Mouse (Mus musculus) cortical plate, adult 2 months (tissue): ENCODE measurements around the gene Tsc22d3. TPM values are rescaled to one million over a fixed set of nuclear protein-coding genes. Genes with fewer than 3 reads are reported as not detected.

ENCODE experiments used
- H3K27ac ChIP-seq: fragments of 200-500 bp; 2 replicates; pipeline ENCODE4 v1.5.1; 2012; ENCODE audit warnings: low read length, control low read depth, inconsistent platforms; ENCODE audit not compliant: insufficient read depth
- H3K4me1 ChIP-seq: fragments of 200-500 bp; 2 replicates; pipeline ENCODE4 v1.6.1; 2011; ENCODE audit warnings: low read length; ENCODE audit not compliant: control insufficient read depth, insufficient read depth
- H3K4me3 ChIP-seq: fragments of 200-500 bp; 2 replicates; pipeline ENCODE4 v1.5.1; 2011; ENCODE audit warnings: mild to moderate bottlenecking, low read length, control low read depth; ENCODE audit not compliant: insufficient read depth
- CTCF ChIP-seq: fragments of 200-500 bp; IDR thresholded peaks from 2 replicates; pipeline ENCODE4 v1.5.1; 2011; ENCODE audit warnings: mild to moderate bottlenecking, control low read depth, low read length; ENCODE audit not compliant: insufficient read depth; ENCODE audit errors: extremely low read depth
- POLR2A ChIP-seq: fragments of 200-500 bp; IDR thresholded peaks from 2 replicates; pipeline ENCODE4 v1.6.1; 2011; ENCODE audit warnings: mild to moderate bottlenecking, low read length, control low read depth; ENCODE audit not compliant: insufficient read depth; ENCODE audit errors: extremely low read depth
- polyA plus RNA-seq: library from polyadenylated mRNA; depleted of rRNA; stranded (reverse); fragments of >200 nt; gene quantifications from 2 replicates; pipeline ENCODE4 v1.2.3, GENCODE M21; 2012

Gene Tsc22d3
- polyA plus RNA-seq, 1 experiment = 119 TPM

- TF ChIP-seq CTCF = no peak
- TF ChIP-seq POLR2A = no peak
- H3K27ac ChIP-seq = no peak overlapping the region
- H3K4me1 ChIP-seq = no peaks in the 10 kb centered on the region
- peak overlapping the region; percentile 20; the same call in 1 of the 2 replicates for H3K4me3 ChIP-seq
These were observed 2.1 kb downstream of the Tsc22d3 start for GRCm38 (mm10) chrX:140598194-140598849.

GRCm38 (mm10) chrX:140591176-140591575 is 9.3 kb downstream of the Tsc22d3 start:
- Histone ChIP-seq H3K4me1 (no peaks in the 10 kb centered on the region), H3K27ac (no peak overlapping the region), H3K4me3 (no peak overlapping the region)
- TF ChIP-seq CTCF = no peak
- no peak for TF ChIP-seq POLR2A

- no peak for TF ChIP-seq CTCF
- Histone ChIP-seq H3K4me3 (no peak overlapping the region), H3K4me1 (no peaks in the 10 kb centered on the region), H3K27ac (no peak overlapping the region)
These were observed 10.3 kb downstream of the Tsc22d3 start for GRCm38 (mm10) chrX:140590142-140590541.

GRCm38 (mm10) chrX:140589194-140589751 is 11.2 kb downstream of the Tsc22d3 start:
- Histone ChIP-seq H3K4me1 (no peaks in the 10 kb centered on the region), H3K4me3 (no peak overlapping the region), H3K27ac (no peak overlapping the region)
- TF ChIP-seq POLR2A (no peak), CTCF (no peak)

GRCm38 (mm10) chrX:140588534-140588933 is 11.9 kb downstream of the Tsc22d3 start:
- TF ChIP-seq CTCF (no peak), POLR2A (no peak)
- no peak overlapping the region for H3K27ac ChIP-seq
- no peak overlapping the region for H3K4me3 ChIP-seq
- no peaks in the 10 kb centered on the region for H3K4me1 ChIP-seq

- H3K4me3 ChIP-seq = no peak overlapping the region
These were observed 20.0 kb downstream of the Tsc22d3 start for GRCm38 (mm10) chrX:140580416-140580815.

GRCm38 (mm10) chrX:140575636-140576035 is 24.8 kb downstream of the Tsc22d3 start:
- no peak overlapping the region for H3K27ac ChIP-seq
- H3K4me3 ChIP-seq = no peak overlapping the region
- H3K4me1 ChIP-seq = no peaks in the 10 kb centered on the region
- TF ChIP-seq POLR2A = no peak
- no peak for TF ChIP-seq CTCF

More at GRCm38 (mm10) chrX:140580416-140580815, 20.0 kb downstream of the Tsc22d3 start:
- TF ChIP-seq CTCF = no peak
- no peak for TF ChIP-seq POLR2A
- no peaks in the 10 kb centered on the region for H3K4me1 ChIP-seq
- H3K27ac ChIP-seq = no peak overlapping the region

GRCm38 (mm10) chrX:140575200-140575599 is 25.3 kb downstream of the Tsc22d3 start:
- TF ChIP-seq CTCF = no peak
- no peak for TF ChIP-seq POLR2A
- Histone ChIP-seq H3K27ac (no peak overlapping the region), H3K4me3 (no peak overlapping the region), H3K4me1 (no peaks in the 10 kb centered on the region)

GRCm38 (mm10) chrX:140572702-140573338 is 27.6 kb downstream of the Tsc22d3 start:
- H3K27ac ChIP-seq = no peak overlapping the region
- no peaks in the 10 kb centered on the region for H3K4me1 ChIP-seq
- TF ChIP-seq POLR2A = no peak
- no peak for TF ChIP-seq CTCF
- no peak overlapping the region for H3K4me3 ChIP-seq

GRCm38 (mm10) chrX:140569595-140569994 is 30.9 kb downstream of the Tsc22d3 start:
- Histone ChIP-seq H3K27ac (no peak overlapping the region), H3K4me3 (no peak overlapping the region), H3K4me1 (no peaks in the 10 kb centered on the region)
- TF ChIP-seq CTCF = no peak
